Mouse (Mus musculus) mouse embryonic stem cell (cell line): ENCODE data around the gene Trnp1.

ENCODE experiments used
- in situ Hi-C, 2 experiments: fragments of 300-500 bp; cut with MboI; formaldehyde crosslinking; loops; 1 replicate in 1 of 2; 3 replicates in 1 of 2; pipeline ENCODE4 v1.14.3; 2019 to 2020; ENCODE audit warnings: low sequenced_read_pairs in 2 of 2, low pct_unique_long_range_greater_than_20kb in 1 of 2, mixed read lengths in 1 of 2; ENCODE audit not compliant: unreplicated experiment in 1 of 2

Gene Trnp1

GRCm38 (mm10) chr4:133471135-133471821 is 27.1 kb downstream of the Trnp1 start:
- in situ Hi-C loops, result no loop called here

- in situ Hi-C loops, result no loop called here
Observed at GRCm38 (mm10) chr4:133469122-133469521, 29.2 kb downstream of the Trnp1 start.

- in situ Hi-C loops, result no loop called here
Observed at GRCm38 (mm10) chr4:133468080-133468479, 30.3 kb downstream of the Trnp1 start.

GRCm38 (mm10) chr4:133463184-133463583 is 35.2 kb downstream of the Trnp1 start:
- in situ Hi-C loops, result no loop called here

GRCm38 (mm10) chr4:133461362-133461761 is 37.0 kb downstream of the Trnp1 start:
- in situ Hi-C loops, result no loop called here

GRCm38 (mm10) chr4:133460796-133461325 is 37.5 kb downstream of the Trnp1 start:
- in situ Hi-C loops, result no loop called here

GRCm38 (mm10) chr4:133460006-133460405 is 38.3 kb downstream of the Trnp1 start:
- in situ Hi-C loops, result no loop called here

- in situ Hi-C loops, result no loop called here
Observed at GRCm38 (mm10) chr4:133458044-133458443, 40.3 kb downstream of the Trnp1 start.

GRCm38 (mm10) chr4:133452433-133452832 is 45.9 kb downstream of the Trnp1 start:
- in situ Hi-C loops, result loop anchor here in 1 of 2 experiments (5.0 kb wide), 1 partner anchor 35 kb away; no protein-coding TSS in a partner anchor

- in situ Hi-C loops, result loop anchor here in 1 of 2 experiments (5.0 kb wide), 1 partner anchor 34 kb away; no protein-coding TSS in a partner anchor
Observed at GRCm38 (mm10) chr4:133451536-133451935, 46.8 kb downstream of the Trnp1 start.

- in situ Hi-C loops, result loop anchor here in 1 of 2 experiments (5.0 kb wide), 1 partner anchor 32 kb away; no protein-coding TSS in a partner anchor
Observed at GRCm38 (mm10) chr4:133449726-133450125, 48.6 kb downstream of the Trnp1 start.

- in situ Hi-C loops, result no loop called here
Observed at GRCm38 (mm10) chr4:133448708-133449388, 49.5 kb downstream of the Trnp1 start.

GRCm38 (mm10) chr4:133447967-133448366 is 50.4 kb downstream of the Trnp1 start:
- in situ Hi-C loops, result no loop called here

- in situ Hi-C loops, result no loop called here
Observed at GRCm38 (mm10) chr4:133447366-133447765, 51.0 kb downstream of the Trnp1 start.

GRCm38 (mm10) chr4:133445727-133446126 is 52.6 kb downstream of the Trnp1 start:
- in situ Hi-C loops, result no loop called here

- in situ Hi-C loops, result no loop called here
Observed at GRCm38 (mm10) chr4:133443085-133443484, 55.3 kb downstream of the Trnp1 start.

- in situ Hi-C loops, result no loop called here
Observed at GRCm38 (mm10) chr4:133442194-133442593, 56.2 kb downstream of the Trnp1 start.
